Mouse (Mus musculus): ENCODE measurements around the gene Pde4c. TPM values are rescaled to one million over a fixed set of nuclear protein-coding genes. Genes with fewer than 3 reads are reported as not detected.

The Pde4c gene
- polyA plus RNA-seq, 1 experiment from 2014 or later: 0.09 TPM

DNA sequence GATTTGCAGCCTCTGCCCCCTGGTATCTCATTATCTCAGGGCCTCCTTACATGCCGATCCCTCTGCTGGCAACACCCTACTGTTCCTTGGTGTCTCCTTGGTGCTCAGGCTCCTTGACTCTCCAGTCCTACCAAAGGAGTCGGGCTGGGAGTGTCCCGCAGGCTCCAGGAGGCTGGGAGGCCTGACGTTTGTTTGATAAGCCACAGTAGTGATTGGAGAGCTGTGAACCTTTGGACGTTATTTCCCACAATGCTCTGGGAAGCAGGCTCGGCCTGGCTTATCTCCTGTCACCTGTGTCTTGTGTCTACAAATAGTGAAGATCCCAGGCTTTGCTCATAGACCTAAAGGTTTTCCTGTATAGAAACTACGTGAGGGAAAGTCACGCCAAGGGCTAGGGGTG is 40.5 kb downstream of the Pde4c start:
- WGBS: 85% methylated on average over 8 of the region's 8 CpGs
- Histone ChIP-seq H3K4me1 (replicated peaks; ENCODE audit: control insufficient read depth, insufficient read depth, low read length) (peaks cover 10% of the 10 kb centered on the region), H3K4me3 (ENCODE audit: low read depth, low read length) (no peak overlapping the region), H3K9me3 (ENCODE audit: control insufficient read depth, low read length) (no peaks in the 10 kb centered on the region), H3K9ac (ENCODE audit: low read depth, low read length) (no peak overlapping the region), H3K27ac (ENCODE audit: low read depth, low read length) (no peak overlapping the region), H3K4me2 (replicated peaks; ENCODE audit: low read depth, low read length) (no peak overlapping the region), H3K36me3 (ENCODE audit: control insufficient read depth, insufficient read depth, low read length) (no peaks in the 10 kb centered on the region), H3K27me3 (ENCODE audit: control insufficient read depth, insufficient read depth, low read length) (no peaks in the 10 kb centered on the region)
- DNase-seq (ENCODE audit: low spot score) (no peak), ATAC-seq (ENCODE audit: low FRiP score) (no peak)

- H3K4me3 ChIP-seq (ENCODE audit: low read depth, low read length): no peak overlapping the region
- no peaks in the 10 kb centered on the region for H3K36me3 ChIP-seq (ENCODE audit: control insufficient read depth, insufficient read depth, low read length)
- ATAC-seq (ENCODE audit: low FRiP score) (no peak), DNase-seq (ENCODE audit: low spot score) (no peak)
- H3K9ac ChIP-seq (ENCODE audit: low read depth, low read length): no peak overlapping the region
- H3K9me3 ChIP-seq (ENCODE audit: control insufficient read depth, low read length): no peaks in the 10 kb centered on the region
- H3K4me1 ChIP-seq (replicated peaks; ENCODE audit: control insufficient read depth, insufficient read depth, low read length): peaks cover 10% of the 10 kb centered on the region
- H3K27ac ChIP-seq (ENCODE audit: low read depth, low read length): no peak overlapping the region
- no peak overlapping the region for H3K4me2 ChIP-seq (replicated peaks; ENCODE audit: low read depth, low read length)
- WGBS: 96% methylated on average over 13 of the region's 13 CpGs
- no peaks in the 10 kb centered on the region for H3K27me3 ChIP-seq (ENCODE audit: control insufficient read depth, insufficient read depth, low read length)
Observed at GRCm38 (mm10) chr8:70764676-70765075, 41.2 kb downstream of the Pde4c start.

DNA sequence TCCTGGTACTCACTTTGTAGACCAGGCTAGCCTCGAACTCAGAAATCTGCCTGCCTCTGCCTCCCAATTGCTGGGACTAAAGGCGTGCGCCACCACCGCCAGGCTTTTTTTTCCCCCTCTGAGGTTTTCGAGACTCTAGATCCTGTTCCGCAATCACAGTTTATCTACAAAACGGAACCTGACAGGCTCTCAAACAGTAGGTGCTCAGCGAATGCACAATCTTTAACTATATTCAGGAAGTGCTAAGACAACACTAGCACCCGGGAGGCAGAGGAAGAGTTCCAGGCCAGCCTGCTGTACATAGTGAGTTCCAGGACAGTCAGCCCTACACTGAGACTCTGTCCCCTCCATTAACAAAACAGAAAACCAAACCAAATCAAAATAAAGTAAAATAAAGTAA is 41.8 kb downstream of the Pde4c start:
- 0 out of 2 replicates have a peak, but pooled peaks cover under 1% of the 10 kb centered on the region for H3K36me3 ChIP-seq (ENCODE audit: control insufficient read depth, insufficient read depth, low read length)
- H3K9ac ChIP-seq (ENCODE audit: low read depth, low read length): no peak overlapping the region
- H3K4me2 ChIP-seq (replicated peaks; ENCODE audit: low read depth, low read length): no peak overlapping the region; the same call in 1 of the 2 replicates
- WGBS: 85% methylated on average over 9 of the region's 9 CpGs
- DNase-seq (ENCODE audit: low spot score) (no peak), ATAC-seq (ENCODE audit: low FRiP score) (no peak)
- peaks cover 8% of the 10 kb centered on the region for H3K4me1 ChIP-seq (replicated peaks; ENCODE audit: control insufficient read depth, insufficient read depth, low read length)
- H3K4me3 ChIP-seq (ENCODE audit: low read depth, low read length): no peak overlapping the region
- H3K27me3 ChIP-seq (ENCODE audit: control insufficient read depth, insufficient read depth, low read length): no peaks in the 10 kb centered on the region
- H3K27ac ChIP-seq (ENCODE audit: low read depth, low read length): no peak overlapping the region
- no peaks in the 10 kb centered on the region for H3K9me3 ChIP-seq (ENCODE audit: control insufficient read depth, low read length)

DNA sequence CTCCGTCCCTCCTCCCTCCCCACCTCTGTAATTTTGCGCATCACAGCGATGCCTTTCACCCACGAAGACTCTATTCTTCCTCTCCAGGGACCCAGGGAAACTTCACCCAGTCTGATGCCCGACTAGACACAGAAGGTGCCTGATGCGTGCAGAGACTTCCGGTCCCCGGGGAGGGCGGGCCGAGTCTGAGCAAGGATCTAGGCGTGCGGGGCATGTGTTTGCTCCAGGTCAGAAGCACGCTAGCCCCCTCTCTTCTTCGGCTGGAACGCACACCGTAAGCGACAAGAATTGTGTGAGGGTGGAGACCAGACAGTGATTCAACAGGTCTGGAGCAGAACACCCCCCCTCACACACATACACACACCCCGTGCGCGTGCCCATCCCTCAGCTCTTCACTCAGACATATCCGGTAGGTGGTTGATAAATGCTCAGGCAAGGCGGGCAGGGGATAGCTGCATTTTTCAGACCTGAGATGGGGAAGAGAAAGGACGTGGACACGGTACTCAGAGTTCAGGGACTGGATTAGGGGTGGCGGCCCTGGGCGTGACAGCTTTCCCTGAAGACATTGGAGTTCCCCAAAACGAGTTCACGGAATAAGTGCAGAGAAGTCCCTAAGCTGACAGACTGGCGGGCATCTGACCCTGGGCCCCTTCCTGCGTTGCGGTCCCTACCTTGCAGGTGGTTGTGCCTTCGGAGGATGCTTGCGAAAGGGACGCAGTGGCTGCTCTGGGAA is 42.5 kb downstream of the Pde4c start:
- H3K27ac ChIP-seq (ENCODE audit: low read depth, low read length): no peak overlapping the region
- H3K36me3 ChIP-seq (ENCODE audit: control insufficient read depth, insufficient read depth, low read length): 0 out of 2 replicates have a peak, but pooled peaks cover 3% of the 10 kb centered on the region
- H3K4me2 ChIP-seq (replicated peaks; ENCODE audit: low read depth, low read length): peak overlapping the region; percentile 42
- peak overlapping the region; percentile 47 for H3K9ac ChIP-seq (ENCODE audit: low read depth, low read length)
- WGBS: 2% methylated on average over 34 of the region's 34 CpGs
- DNase-seq (ENCODE audit: low spot score) (peak; percentile 44), ATAC-seq (ENCODE audit: low FRiP score) (no peak)
- no peaks in the 10 kb centered on the region for H3K27me3 ChIP-seq (ENCODE audit: control insufficient read depth, insufficient read depth, low read length)
- H3K4me1 ChIP-seq (replicated peaks; ENCODE audit: control insufficient read depth, insufficient read depth, low read length): peaks cover 8% of the 10 kb centered on the region
- peak overlapping the region; percentile 17 for H3K4me3 ChIP-seq (ENCODE audit: low read depth, low read length)
- H3K9me3 ChIP-seq (ENCODE audit: control insufficient read depth, low read length): no peaks in the 10 kb centered on the region

DNA sequence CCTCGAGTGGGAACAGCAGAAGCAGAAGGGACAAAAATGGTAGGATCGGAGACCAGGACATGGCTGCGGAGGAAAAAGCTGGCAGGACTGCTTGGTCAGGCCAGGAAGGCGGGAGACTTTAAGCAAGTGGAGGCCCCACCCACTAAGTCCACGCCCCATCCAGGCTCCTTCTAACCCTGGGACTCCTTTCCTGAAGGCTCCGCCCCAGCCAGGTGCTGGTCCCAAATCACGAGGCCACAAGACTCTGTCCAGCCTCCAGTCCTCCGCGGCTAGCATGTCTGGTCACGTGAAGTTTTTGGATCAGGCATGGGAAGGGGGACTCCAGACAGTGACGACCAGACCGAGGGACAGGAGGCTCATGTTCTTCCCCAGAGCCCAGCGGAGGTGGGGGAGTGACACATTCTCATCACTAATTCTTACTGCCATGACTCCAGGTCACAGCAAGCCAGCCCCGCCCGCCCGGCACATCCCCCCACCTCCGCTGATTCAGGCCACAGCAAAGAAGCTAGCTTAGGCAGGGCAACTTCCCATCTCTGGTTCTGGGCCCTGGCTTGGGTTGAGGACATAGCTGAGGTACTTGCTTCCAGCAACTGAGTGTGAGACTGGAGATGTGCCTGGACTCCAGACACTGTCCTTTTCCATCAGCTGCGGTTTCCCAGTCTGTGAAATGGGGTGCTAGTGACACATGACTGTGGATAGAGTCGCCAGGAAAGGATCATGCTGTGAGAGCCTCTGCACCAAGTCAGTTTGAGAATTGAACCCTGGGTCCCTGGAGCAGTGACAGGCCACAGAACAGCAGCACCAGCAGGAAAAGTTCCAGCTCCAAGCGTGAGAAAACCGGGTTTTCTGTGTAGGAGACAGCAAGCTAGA is 43.3 kb downstream of the Pde4c start:
- no peaks in the 10 kb centered on the region for H3K9me3 ChIP-seq (ENCODE audit: control insufficient read depth, low read length)
- 9% methylated on average over 21 of the region's 21 CpGs for WGBS
- ATAC-seq (ENCODE audit: low FRiP score): peak; percentile 20; the same call in 1 of the 2 replicates

GRCm38 (mm10) chr8:70767503-70767902 is 44.0 kb downstream of the Pde4c start:
- no peak for DNase-seq (ENCODE audit: low spot score)
- 79% methylated on average over 6 of the region's 6 CpGs for WGBS
- peaks cover 7% of the 10 kb centered on the region; the same call in 1 of the 2 replicates for H3K36me3 ChIP-seq (ENCODE audit: control insufficient read depth, insufficient read depth, low read length)

More for the DNA sequence above, 43.3 kb downstream of the Pde4c start:
- Histone ChIP-seq H3K4me2 (replicated peaks; ENCODE audit: low read depth, low read length) (peak overlapping the region; percentile 42), H3K36me3 (ENCODE audit: control insufficient read depth, insufficient read depth, low read length) (peaks cover 7% of the 10 kb centered on the region; the same call in 1 of the 2 replicates), H3K4me1 (replicated peaks; ENCODE audit: control insufficient read depth, insufficient read depth, low read length) (peaks cover 8% of the 10 kb centered on the region), H3K27ac (ENCODE audit: low read depth, low read length) (no peak overlapping the region), H3K27me3 (ENCODE audit: control insufficient read depth, insufficient read depth, low read length) (no peaks in the 10 kb centered on the region), H3K9ac (ENCODE audit: low read depth, low read length) (peak overlapping the region; percentile 31; the same call in 1 of the 2 replicates), H3K4me3 (ENCODE audit: low read depth, low read length) (peak overlapping the region; percentile 17; the same call in 1 of the 2 replicates)
- peak; percentile 53 for DNase-seq (ENCODE audit: low spot score)

GRCm38 (mm10) chr8:70768231-70768776 is 44.8 kb downstream of the Pde4c start:
- WGBS: 95% methylated on average over 32 of the region's 32 CpGs
- DNase-seq (ENCODE audit: low spot score): no peak
- Histone ChIP-seq H3K4me3 (ENCODE audit: low read depth, low read length) (no peak overlapping the region), H3K4me1 (replicated peaks; ENCODE audit: control insufficient read depth, insufficient read depth, low read length) (peaks cover 8% of the 10 kb centered on the region), H3K27me3 (ENCODE audit: control insufficient read depth, insufficient read depth, low read length) (no peaks in the 10 kb centered on the region), H3K36me3 (ENCODE audit: control insufficient read depth, insufficient read depth, low read length) (peaks cover 7% of the 10 kb centered on the region; the same call in 1 of the 2 replicates), H3K9ac (ENCODE audit: low read depth, low read length) (no peak overlapping the region), H3K4me2 (replicated peaks; ENCODE audit: low read depth, low read length) (no peak overlapping the region), H3K9me3 (ENCODE audit: control insufficient read depth, low read length) (no peaks in the 10 kb centered on the region), H3K27ac (ENCODE audit: low read depth, low read length) (no peak overlapping the region)
- no peak for ATAC-seq (ENCODE audit: low FRiP score)

More at GRCm38 (mm10) chr8:70767503-70767902, 44.0 kb downstream of the Pde4c start:
- H3K9ac ChIP-seq (ENCODE audit: low read depth, low read length): no peak overlapping the region
- no peak for ATAC-seq (ENCODE audit: low FRiP score)
- H3K4me3 ChIP-seq (ENCODE audit: low read depth, low read length): no peak overlapping the region
- H3K9me3 ChIP-seq (ENCODE audit: control insufficient read depth, low read length): no peaks in the 10 kb centered on the region
- peaks cover 8% of the 10 kb centered on the region for H3K4me1 ChIP-seq (replicated peaks; ENCODE audit: control insufficient read depth, insufficient read depth, low read length)
- H3K4me2 ChIP-seq (replicated peaks; ENCODE audit: low read depth, low read length): no peak overlapping the region
- H3K27ac ChIP-seq (ENCODE audit: low read depth, low read length): no peak overlapping the region
- H3K27me3 ChIP-seq (ENCODE audit: control insufficient read depth, insufficient read depth, low read length): no peaks in the 10 kb centered on the region

GRCm38 (mm10) chr8:70768956-70769355 is 45.4 kb downstream of the Pde4c start:
- DNase-seq (ENCODE audit: low spot score) (no peak), ATAC-seq (ENCODE audit: low FRiP score) (peak; percentile 26)
- no peaks in the 10 kb centered on the region for H3K27me3 ChIP-seq (ENCODE audit: control insufficient read depth, insufficient read depth, low read length)
- WGBS: 86% methylated on average over 16 of the region's 16 CpGs
- H3K9ac ChIP-seq (ENCODE audit: low read depth, low read length): no peak overlapping the region
- H3K4me3 ChIP-seq (ENCODE audit: low read depth, low read length): no peak overlapping the region
- H3K4me1 ChIP-seq (replicated peaks; ENCODE audit: control insufficient read depth, insufficient read depth, low read length): peaks cover 8% of the 10 kb centered on the region
- H3K27ac ChIP-seq (ENCODE audit: low read depth, low read length): no peak overlapping the region
- H3K4me2 ChIP-seq (replicated peaks; ENCODE audit: low read depth, low read length): no peak overlapping the region
- peaks cover 7% of the 10 kb centered on the region; the same call in 1 of the 2 replicates for H3K36me3 ChIP-seq (ENCODE audit: control insufficient read depth, insufficient read depth, low read length)
- H3K9me3 ChIP-seq (ENCODE audit: control insufficient read depth, low read length): no peaks in the 10 kb centered on the region
